Mouse (Mus musculus) stomach, embryonic 14.5 days (tissue): ENCODE data around the gene Lsamp. TPM values are rescaled to one million over a fixed set of nuclear protein-coding genes. Genes with fewer than 3 reads are reported as not detected.

Experiments
- ATAC-seq: fragments of 200-750 bp; cut with Nextera tagmentation; 2 replicates; pipeline ENCODE4 v1.8.0; 2017; ENCODE audit warnings: low read depth, moderate TSS enrichment; ENCODE audit not compliant: insufficient number of reproducible peaks, insufficient read depth, low FRiP score
- H3K27ac ChIP-seq: fragments of 300-500 bp; sonication (generic); 2 replicates; pipeline ENCODE4 v1.5.1; 2014; ENCODE audit warnings: mild to moderate bottlenecking, low read length, moderate library complexity, mixed read lengths
- H3K27me3 ChIP-seq: fragments of 300-500 bp; sonication (generic); 2 replicates; pipeline ENCODE4 v1.6.1; 2014; ENCODE audit warnings: low read length, control low read depth, mixed read lengths; ENCODE audit not compliant: control insufficient read depth, insufficient read depth
- H3K36me3 ChIP-seq: fragments of 300-500 bp; sonication (generic); 2 replicates; pipeline ENCODE4 v1.6.1; 2014; ENCODE audit warnings: mild to moderate bottlenecking, control low read depth, low read length, moderate library complexity, mixed read lengths; ENCODE audit not compliant: control insufficient read depth, insufficient read depth
- H3K4me1 ChIP-seq: fragments of 300-500 bp; sonication (generic); 2 replicates; pipeline ENCODE4 v1.6.1; 2014; ENCODE audit warnings: low read length, control low read depth, mixed read lengths; ENCODE audit not compliant: control insufficient read depth, insufficient read depth
- H3K4me2 ChIP-seq: fragments of 300-500 bp; sonication (generic); replicated peaks from 2 replicates; pipeline ENCODE4 v1.6.1; 2014; ENCODE audit warnings: low read depth, low read length, control low read depth
- H3K4me3 ChIP-seq: fragments of 300-500 bp; sonication (generic); 2 replicates; pipeline ENCODE4 v1.5.1; 2014; ENCODE audit warnings: low read depth, low read length, control low read depth
- H3K9ac ChIP-seq: fragments of 300-500 bp; sonication (generic); replicated peaks from 2 replicates; pipeline ENCODE4 v1.6.1; 2014; ENCODE audit warnings: low read depth, mild to moderate bottlenecking, control low read depth, low read length, moderate library complexity, mixed read lengths
- H3K9me3 ChIP-seq: fragments of 300-500 bp; sonication (generic); 2 replicates; pipeline ENCODE4 v1.6.1; 2016; ENCODE audit warnings: low read depth, low read length, control low read depth; ENCODE audit not compliant: control insufficient read depth
- WGBS: fragments of 180-500 bp; shearing (Covaris S2); extraction: QIAGEN DNeasy Blood & Tissue Kit; methylation state at CpG from one replicate; pipeline ENCODE4 v1.1.7; 2014; 5-methylcytosine and 5-hydroxymethylcytosine counted together
- polyA plus RNA-seq: library from polyadenylated mRNA; unstranded; fragments of >200 nt; fragmentation: Nextera tagmentation; extraction: Ambion mirVana; gene quantifications from 2 replicates; pipeline ENCODE4 v1.2.1, GENCODE M21; 2014

Gene Lsamp
- polyA plus RNA-seq, 1 experiment from 2014 or later: 15.6 TPM

DNA sequence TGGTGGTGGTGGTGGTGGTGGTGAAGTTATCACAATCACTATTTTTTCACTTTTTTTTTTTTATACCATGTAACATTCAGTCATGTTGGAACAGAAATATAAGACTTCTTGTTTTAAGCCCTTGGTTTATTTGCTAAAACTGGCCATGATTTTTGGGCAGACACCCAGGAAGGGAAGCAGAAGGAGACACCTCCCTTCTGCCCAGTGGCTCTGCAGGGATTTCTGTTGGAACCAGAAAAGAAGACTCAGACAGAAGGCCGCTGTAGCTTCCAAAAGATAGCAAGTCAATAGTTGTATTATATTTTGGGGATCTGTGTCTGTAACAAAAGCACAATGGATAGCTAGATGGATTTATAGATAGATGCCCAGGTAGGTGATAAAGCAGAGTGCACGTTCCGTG lies 1691.6 kb downstream of the Lsamp start:
- no peak overlapping the region for H3K4me2 ChIP-seq
- no peaks in the 10 kb centered on the region for H3K9me3 ChIP-seq
- no peak overlapping the region for H3K4me3 ChIP-seq
- no peak overlapping the region for H3K9ac ChIP-seq
- H3K4me1 ChIP-seq: no peaks in the 10 kb centered on the region
- ATAC-seq: no peak
- 93% methylated on average over 3 of the region's 3 CpGs for WGBS
- no peaks in the 10 kb centered on the region for H3K27me3 ChIP-seq
- H3K27ac ChIP-seq: no peak overlapping the region
- no peaks in the 10 kb centered on the region for H3K36me3 ChIP-seq

DNA sequence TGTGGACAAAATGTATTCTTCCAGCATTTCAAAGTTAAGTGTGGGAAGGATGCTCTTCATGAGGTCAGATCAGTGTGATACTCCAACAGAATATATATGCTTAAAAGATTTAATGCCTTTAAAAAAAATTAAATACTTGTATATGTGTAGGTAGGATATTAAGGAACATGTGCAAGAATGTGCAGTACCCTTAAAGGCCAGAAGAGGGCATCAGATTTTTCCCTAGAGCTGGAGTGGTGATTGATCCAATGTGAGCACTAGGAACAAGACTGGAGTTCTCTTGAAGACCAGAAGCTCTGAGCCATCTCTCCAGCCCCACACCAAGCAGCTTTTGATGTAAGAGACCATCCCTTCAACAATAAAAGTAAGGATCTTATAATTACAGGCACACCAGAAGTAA lies 1708.3 kb downstream of the Lsamp start:
- H3K4me1 ChIP-seq: no peaks in the 10 kb centered on the region
- no peaks in the 10 kb centered on the region for H3K9me3 ChIP-seq
- no peak overlapping the region for H3K9ac ChIP-seq
- H3K4me2 ChIP-seq: no peak overlapping the region
- no peaks in the 10 kb centered on the region for H3K27me3 ChIP-seq
- no peaks in the 10 kb centered on the region for H3K36me3 ChIP-seq
- no peak overlapping the region for H3K4me3 ChIP-seq
- H3K27ac ChIP-seq: no peak overlapping the region
- ATAC-seq: no peak

DNA sequence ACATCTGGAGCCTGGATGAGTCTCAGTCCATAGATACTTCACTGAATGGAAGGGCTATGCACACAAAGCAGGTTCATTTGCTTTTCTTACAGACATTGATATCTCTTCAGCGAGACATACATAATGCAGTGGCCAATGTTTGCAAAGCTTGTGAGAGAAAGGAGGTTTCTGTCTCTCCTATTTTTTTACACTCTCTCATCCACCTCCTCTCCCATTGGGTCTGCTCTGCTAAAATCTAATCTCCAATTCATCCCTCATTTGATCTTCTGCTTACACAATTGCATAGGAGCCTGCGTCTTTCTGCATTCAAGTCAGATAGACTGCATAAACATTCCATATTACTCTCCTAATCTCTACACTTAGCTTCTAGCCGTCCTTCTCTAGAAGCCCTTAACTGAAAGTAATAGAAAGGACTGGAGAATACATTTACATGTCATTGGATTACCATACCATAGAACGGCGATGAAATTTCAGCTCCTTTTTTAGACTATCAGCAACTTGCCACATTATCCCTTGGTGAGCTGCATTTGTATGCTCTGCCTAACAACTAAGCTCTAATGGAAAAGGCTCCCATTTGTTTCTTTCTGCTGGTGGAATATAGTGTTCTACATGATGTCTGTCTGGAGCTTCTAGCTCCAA lies 1717.7 kb downstream of the Lsamp start:
- Histone ChIP-seq H3K9ac (no peak overlapping the region), H3K4me3 (no peak overlapping the region), H3K9me3 (no peaks in the 10 kb centered on the region), H3K4me1 (no peaks in the 10 kb centered on the region), H3K4me2 (no peak overlapping the region), H3K27ac (no peak overlapping the region), H3K36me3 (no peaks in the 10 kb centered on the region), H3K27me3 (no peaks in the 10 kb centered on the region)
- ATAC-seq: no peak
- 79% methylated on average over 5 of the region's 5 CpGs for whole genome bisulfite sequencing

DNA sequence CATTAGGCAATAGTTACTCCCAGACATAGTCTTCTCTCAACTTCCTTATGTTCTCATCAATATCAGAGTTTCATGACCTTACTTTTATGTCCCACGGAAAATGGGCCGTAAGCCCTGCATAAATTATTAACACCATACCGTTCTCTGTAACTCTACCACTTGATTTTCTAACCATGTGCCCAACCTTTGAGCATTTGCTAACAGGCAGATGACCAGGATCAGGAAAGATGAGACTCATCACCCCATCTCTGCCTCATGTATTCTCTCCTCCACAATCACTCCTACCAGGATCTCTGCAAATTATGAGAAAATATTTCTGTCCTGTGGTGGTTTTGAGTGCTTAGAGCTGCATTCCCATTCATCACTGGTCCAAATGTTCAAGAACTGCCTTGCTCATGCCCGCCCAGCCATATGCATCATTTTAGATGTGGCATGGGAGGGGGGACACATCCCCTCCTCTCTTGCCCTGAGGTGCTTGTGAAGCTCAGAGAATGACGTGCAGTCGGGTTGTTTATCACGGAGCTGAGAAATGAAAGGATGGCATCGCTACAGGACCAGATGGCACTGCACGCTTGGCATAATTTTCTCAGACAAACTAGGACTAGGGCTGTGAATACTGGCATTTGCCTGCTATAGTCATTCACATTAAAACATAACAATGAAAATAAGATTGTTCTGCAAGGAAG lies 1744.9 kb downstream of the Lsamp start:
- Histone ChIP-seq H3K4me3 (no peak overlapping the region), H3K4me1 (no peaks in the 10 kb centered on the region), H3K27ac (no peak overlapping the region), H3K9ac (no peak overlapping the region), H3K36me3 (no peaks in the 10 kb centered on the region), H3K4me2 (no peak overlapping the region), H3K27me3 (no peaks in the 10 kb centered on the region), H3K9me3 (no peaks in the 10 kb centered on the region)
- no peak for ATAC-seq
- WGBS: 86% methylated on average over 9 of the region's 9 CpGs

DNA sequence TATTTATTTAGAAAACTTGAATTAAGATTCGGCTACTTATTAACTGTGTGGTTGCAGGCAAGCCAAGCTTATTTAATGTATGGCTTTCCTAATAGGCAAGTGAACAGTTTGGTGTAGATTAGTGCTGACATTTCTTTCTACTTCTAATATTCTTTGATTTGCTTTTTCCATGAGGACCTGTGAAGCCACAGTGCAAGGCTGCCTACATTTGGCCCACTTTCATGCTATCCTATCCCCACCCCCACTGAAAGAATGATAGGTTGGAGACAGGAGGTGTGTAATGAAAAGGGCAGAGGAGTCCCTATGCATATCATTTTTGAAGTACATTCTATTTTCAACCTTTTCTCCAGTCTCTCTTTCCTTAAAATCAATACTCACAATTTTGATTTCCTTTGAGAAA lies 1745.8 kb downstream of the Lsamp start:
- no peaks in the 10 kb centered on the region for H3K27me3 ChIP-seq
- ATAC-seq: no peak
- H3K9ac ChIP-seq: no peak overlapping the region
- H3K36me3 ChIP-seq: no peaks in the 10 kb centered on the region
- H3K4me3 ChIP-seq: no peak overlapping the region
- 82% methylated on average over 1 of the region's 1 CpGs for WGBS
- H3K9me3 ChIP-seq: no peaks in the 10 kb centered on the region
- H3K4me2 ChIP-seq: no peak overlapping the region
- no peak overlapping the region for H3K27ac ChIP-seq
- H3K4me1 ChIP-seq: no peaks in the 10 kb centered on the region

DNA sequence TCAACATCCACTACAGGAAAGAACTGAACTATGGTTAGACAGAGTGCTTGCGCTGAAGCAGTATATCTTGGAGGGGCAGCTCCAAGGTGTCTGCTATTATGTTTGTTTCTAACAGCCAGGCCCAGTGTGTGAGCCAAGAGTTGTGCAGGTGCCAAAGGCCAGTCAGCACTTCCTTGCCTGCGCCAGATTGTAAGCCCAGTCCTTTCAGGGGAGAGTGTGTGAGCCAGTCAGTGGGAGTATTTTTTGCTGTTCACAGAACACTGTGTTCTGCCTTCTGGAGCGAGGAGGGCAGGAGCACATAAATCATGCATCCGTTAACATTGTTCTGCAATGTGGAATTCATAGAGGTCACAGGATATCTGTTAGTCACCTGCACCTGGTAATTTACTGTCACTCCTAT lies 1760.9 kb downstream of the Lsamp start:
- Histone ChIP-seq H3K4me1 (no peaks in the 10 kb centered on the region), H3K9ac (no peak overlapping the region), H3K27me3 (no peaks in the 10 kb centered on the region), H3K4me2 (no peak overlapping the region), H3K9me3 (no peaks in the 10 kb centered on the region), H3K4me3 (no peak overlapping the region), H3K36me3 (no peaks in the 10 kb centered on the region), H3K27ac (no peak overlapping the region)
- no peak for ATAC-seq
- WGBS: 48% methylated on average over 4 of the region's 4 CpGs

DNA sequence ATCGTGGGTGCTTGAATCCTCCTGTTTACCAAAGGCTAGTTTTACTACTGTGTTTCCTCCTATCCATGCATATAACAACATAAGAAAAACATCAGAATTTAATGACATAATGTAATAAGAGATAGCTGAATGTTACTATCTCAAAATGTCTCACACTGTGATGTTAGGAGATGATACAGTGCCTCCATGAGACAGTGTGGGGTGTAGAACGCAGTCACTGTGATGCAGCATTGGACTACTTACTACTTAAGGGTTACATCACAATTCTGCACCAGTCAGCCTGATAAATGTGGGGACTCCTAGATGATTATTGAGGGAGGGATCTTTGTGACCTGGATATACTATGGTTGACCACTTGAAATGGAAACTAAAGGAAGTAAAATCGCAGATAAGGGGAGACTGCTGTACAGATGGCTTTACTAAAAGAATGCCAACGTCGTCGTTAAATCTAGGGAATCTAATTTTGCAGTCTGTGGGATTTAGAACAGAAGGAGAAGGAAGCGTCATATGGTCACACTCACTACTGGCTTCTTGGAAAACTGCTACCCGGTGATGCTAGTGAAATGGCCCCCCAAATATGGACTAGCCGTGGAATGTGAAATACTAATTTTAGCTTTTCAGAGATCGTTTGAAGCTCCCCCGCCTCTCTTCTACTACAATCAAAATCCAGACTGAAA lies 1762.2 kb downstream of the Lsamp start:
- Histone ChIP-seq H3K4me2 (no peak overlapping the region), H3K27ac (no peak overlapping the region), H3K4me1 (no peaks in the 10 kb centered on the region), H3K36me3 (no peaks in the 10 kb centered on the region), H3K9ac (no peak overlapping the region), H3K9me3 (no peaks in the 10 kb centered on the region), H3K27me3 (no peaks in the 10 kb centered on the region), H3K4me3 (no peak overlapping the region)
- WGBS: 85% methylated on average over 11 of the region's 11 CpGs
- ATAC-seq: no peak

DNA sequence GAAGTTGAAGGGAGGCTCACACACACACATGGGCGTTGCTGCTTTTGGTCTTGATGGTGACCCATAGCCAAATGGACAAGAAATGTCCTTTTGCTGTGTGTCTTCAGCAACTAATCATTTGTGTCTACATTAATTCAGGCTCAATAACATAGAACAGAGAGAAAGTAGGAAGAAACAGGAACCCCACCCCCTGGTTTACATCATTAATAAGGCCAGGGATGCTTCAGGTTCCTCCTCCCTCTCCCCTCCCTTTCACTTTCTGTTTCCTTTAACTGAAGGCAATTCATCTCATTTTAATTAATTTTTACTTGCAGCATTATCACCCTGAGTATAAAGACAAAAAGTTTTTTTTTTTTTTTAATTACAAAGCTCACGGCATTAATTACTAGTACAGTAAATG lies 1763.7 kb downstream of the Lsamp start:
- H3K9ac ChIP-seq: no peak overlapping the region
- no peak overlapping the region for H3K4me2 ChIP-seq
- WGBS: 95% methylated on average over 2 of the region's 2 CpGs
- no peaks in the 10 kb centered on the region for H3K36me3 ChIP-seq
- no peaks in the 10 kb centered on the region for H3K27me3 ChIP-seq
- no peaks in the 10 kb centered on the region for H3K9me3 ChIP-seq
- H3K27ac ChIP-seq: no peak overlapping the region
- no peak overlapping the region for H3K4me3 ChIP-seq
- H3K4me1 ChIP-seq: no peaks in the 10 kb centered on the region
- no peak for ATAC-seq
